Mouse (Mus musculus): Measurements from ENCODE around the gene Ltbp3.
A peak's percentile ranks its signal among the peaks of the same experiment; 100 is the strongest.

The Ltbp3 gene

GRCm38 (mm10) chr19:5750951-5751350 lies 10.2 kb downstream of the Ltbp3 start:
- DNase-seq (ENCODE audit: low read depth, low spot score), result no peak

DNA sequence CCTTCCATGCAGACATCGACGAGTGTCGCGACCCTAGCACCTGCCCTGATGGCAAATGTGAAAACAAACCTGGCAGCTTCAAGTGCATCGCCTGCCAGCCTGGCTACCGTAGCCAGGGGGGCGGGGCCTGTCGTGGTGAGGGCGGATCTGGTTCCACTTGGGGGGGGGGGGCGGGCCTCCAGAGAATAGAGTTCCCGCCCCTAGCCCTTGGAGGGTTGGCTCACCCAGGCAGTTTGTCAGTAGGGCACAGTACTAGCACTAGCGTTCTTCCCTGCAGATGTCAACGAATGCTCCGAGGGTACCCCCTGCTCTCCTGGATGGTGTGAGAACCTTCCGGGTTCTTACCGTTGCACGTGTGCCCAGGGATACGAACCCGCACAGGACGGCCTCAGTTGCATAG lies 11.0 kb downstream of the Ltbp3 start:
- no peak for DNase-seq (ENCODE audit: low read depth, low spot score)

- DNase-seq (ENCODE audit: low read depth, low spot score), result no peak
Observed at GRCm38 (mm10) chr19:5756321-5756985, 15.7 kb downstream of the Ltbp3 start.

GRCm38 (mm10) chr19:5756991-5757636 lies 16.4 kb downstream of the Ltbp3 start:
- no peak for DNase-seq (ENCODE audit: low read depth, low spot score)

GRCm38 (mm10) chr19:5758878-5759403 lies 18.2 kb downstream of the Ltbp3 start:
- DNase-seq (ENCODE audit: low read depth, low spot score), result no peak

- no peak for DNase-seq (ENCODE audit: low read depth, low spot score)
Observed at GRCm38 (mm10) chr19:5763163-5763562, 22.5 kb downstream of the Ltbp3 start.

DNA sequence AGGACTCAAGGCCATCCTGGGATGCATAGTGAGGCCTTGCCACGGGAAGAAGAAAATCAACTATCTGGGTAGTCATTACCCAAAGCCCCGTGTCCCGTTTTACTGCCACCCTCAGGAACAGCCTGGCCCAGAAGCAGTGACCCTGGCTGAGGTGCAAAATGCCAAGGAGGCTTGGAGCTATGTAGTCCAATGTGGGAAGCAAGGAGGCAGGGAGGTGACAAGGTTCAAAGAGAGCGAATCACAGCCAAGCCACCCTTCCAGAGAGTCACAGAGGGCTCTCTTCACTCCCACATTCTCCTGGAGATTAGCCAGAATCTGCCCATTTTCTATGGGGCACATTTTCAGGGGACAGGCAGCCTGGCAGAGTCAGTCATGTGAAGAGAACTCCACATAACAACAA lies 26.6 kb downstream of the Ltbp3 start:
- no peak for DNase-seq (ENCODE audit: low read depth, low spot score)

DNA sequence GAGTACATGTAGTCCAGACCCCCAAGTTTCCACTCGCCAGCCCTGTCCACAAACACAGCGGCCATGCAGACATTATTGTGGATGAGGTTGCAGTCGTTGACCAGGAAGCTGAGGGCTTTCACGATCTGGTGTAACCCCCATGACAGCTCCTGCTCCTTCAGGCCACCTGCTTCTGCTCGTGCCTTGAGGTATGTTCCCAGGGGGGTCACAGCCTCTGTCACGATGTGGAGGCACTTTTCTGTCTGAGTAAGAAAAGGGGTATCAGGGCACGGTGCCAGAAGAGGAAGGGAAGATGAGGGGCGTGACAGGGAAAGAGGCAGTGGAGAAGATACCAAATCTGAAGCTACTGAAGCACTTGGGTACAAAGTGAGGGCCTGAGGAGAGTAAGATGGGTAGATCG lies 29.6 kb downstream of the Ltbp3 start:
- DNase-seq (ENCODE audit: low read depth, low spot score), result no peak

- DNase-seq (ENCODE audit: low read depth, low spot score), result peak; percentile 88
Observed at GRCm38 (mm10) chr19:5770925-5771860, 30.5 kb downstream of the Ltbp3 start, which contains the start of gene Scyl1. Scyl1 (minus strand) TSS chr19:5771419.

- DNase-seq (ENCODE audit: low read depth, low spot score), result no peak
Observed at GRCm38 (mm10) chr19:5777387-5778032, 36.8 kb downstream of the Ltbp3 start.

- no peak for DNase-seq (ENCODE audit: low read depth, low spot score)
Observed at GRCm38 (mm10) chr19:5778312-5778711, 37.6 kb downstream of the Ltbp3 start.

- peak; percentile 43 for DNase-seq (ENCODE audit: low read depth, low spot score)
Observed at GRCm38 (mm10) chr19:5780203-5780602, 39.5 kb downstream of the Ltbp3 start.

DNA sequence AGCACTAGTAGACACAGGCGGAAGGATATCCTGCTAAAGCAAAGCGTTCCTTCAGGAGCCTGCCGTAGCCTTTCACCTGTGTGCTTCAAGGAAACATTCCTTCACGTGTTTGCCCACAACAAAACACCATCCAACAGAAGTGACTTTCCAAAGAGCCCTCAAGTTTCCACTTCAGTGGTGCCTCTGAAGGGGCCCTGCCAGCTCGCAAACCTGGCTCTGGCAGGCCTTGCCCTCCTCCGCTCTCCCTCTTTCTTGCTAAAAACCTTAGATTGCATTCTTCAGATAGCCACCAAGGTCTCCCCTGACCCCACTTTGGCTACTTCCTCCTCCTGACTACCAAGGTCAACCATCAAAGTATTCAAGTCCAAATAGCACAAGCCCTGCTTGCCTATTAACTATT lies 40.8 kb downstream of the Ltbp3 start:
- DNase-seq (ENCODE audit: low read depth, low spot score), result no peak

DNA sequence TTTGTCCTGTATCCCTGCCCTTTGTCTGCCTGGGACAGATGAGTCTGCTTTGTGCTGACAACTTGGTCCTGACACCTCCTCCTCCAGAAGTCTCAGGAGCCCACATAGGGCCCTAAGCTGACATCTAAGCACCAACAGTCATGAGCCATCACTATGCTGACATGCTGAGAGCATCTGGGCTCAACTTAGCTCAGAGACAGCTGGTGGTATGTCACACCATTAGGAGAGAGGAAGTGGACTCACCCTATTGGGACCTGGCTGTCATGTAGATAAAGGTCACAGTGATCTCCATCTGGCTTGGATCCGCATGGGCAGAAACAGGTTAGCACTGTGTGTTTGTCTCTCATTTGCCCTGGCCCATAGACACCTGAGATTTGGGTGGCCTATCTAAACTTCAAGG lies 41.4 kb downstream of the Ltbp3 start:
- no peak for DNase-seq (ENCODE audit: low read depth, low spot score)

DNA sequence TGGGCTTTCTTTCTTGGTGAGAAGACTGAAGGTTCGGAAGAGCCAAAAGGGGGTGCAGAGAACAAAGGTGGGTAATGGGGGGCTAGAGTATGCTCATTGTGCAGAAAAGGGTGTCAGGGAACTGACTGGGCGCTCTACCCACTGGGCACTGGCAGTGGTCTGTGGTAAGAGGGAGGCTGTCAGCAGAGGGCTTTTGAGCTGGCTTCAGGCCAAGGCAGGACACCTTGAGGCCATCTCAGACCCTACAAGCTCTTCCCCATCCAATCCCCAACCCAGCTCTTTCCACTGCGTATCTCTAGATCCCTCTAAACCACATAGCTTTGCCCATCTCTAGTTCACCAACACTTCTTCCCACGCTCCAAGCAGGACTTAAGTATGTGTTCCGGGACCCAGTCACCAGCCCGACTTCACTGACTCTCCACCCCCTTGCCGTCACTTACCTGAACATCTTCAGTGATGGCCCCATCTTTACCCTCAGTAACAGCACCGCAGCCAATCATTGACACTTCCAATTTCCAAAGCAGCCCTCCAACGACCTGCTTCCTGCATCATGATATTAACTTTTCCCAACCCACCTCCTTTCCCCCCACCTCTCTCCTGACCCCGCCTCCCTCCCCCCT lies 44.4 kb downstream of the Ltbp3 start:
- DNase-seq (ENCODE audit: low read depth, low spot score), result no peak

DNA sequence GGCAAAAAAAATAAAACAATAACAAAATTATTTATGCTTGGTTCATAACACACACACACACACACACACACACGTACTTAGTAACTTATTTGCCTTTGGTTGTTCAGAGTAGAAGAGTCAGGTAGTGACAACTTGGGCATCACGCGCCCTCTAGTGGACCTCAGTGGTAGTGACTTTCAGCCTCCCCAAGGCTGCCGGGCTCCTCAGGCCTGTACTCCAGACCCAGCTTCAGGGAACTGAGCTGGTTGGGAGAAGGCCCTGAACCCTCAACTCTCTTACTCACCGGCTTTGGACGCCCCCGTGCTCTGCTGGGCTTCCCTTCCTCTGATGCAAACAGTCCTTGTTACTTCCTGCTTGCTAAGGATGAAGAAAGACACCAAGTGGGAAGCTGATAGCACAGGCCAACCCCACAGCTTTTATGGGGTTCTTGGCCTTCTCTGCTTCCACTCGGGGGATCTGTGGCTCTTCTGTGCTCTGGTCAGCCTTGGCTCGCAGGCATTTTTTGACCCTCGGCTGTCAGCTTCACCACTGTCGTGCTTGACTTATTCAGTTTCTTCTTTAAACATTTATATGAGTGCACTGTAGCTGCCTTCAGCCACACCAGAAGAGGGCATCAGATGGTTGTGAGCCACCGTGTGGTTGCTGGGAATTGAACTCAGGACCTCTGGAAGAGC lies 45.9 kb downstream of the Ltbp3 start:
- peak; percentile 90 for DNase-seq (ENCODE audit: low read depth, low spot score)

- DNase-seq (ENCODE audit: low read depth, low spot score), result peak; percentile 92
Observed at GRCm38 (mm10) chr19:5787128-5787635, 46.5 kb downstream of the Ltbp3 start.

- DNase-seq (ENCODE audit: low read depth, low spot score), result no peak
Observed at GRCm38 (mm10) chr19:5787920-5788319, 47.2 kb downstream of the Ltbp3 start.

DNA sequence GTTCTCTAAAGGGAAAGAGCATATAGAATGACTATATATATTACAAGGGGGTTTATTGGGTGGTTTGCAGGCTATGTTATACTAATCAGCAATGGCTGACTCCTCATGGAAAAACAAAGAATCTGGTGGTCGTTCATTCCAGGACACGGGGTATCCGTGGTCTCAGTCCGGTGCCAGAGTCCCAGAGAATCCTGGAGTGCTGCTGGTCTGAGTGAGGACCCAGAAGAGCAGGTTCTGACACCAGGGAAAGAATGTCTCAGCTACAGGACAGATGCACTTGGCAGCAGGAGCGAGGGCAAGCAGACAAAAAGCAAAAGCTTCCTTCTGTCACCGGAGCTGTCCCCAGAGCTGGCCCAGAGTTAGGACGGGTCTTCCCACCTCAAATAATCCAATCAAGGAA lies 47.9 kb downstream of the Ltbp3 start:
- no peak for DNase-seq (ENCODE audit: low read depth, low spot score)

- DNase-seq (ENCODE audit: low read depth, low spot score), result no peak
Observed at GRCm38 (mm10) chr19:5789066-5789465, 48.4 kb downstream of the Ltbp3 start.

Data from mesoderm, embryonic 11.5 days (tissue).